Mouse (Mus musculus) limb, embryonic 15.5 days (tissue): ENCODE measurements around the gene Zdhhc1. TPM values are rescaled to one million over a fixed set of nuclear protein-coding genes. Genes with fewer than 3 reads are reported as not detected.

Source experiments
- ATAC-seq: fragments of 200-750 bp; cut with Nextera tagmentation; 2 replicates; pipeline ENCODE4 v1.8.0; 2017; ENCODE audit warnings: low read depth, moderate TSS enrichment; ENCODE audit not compliant: insufficient number of reproducible peaks, low FRiP score, low TSS enrichment
- H3K27ac ChIP-seq: fragments of 300-500 bp; sonication (generic); 2 replicates; pipeline ENCODE4 v1.5.1; 2015; ENCODE audit warnings: moderate library complexity, mild to moderate bottlenecking, inconsistent platforms
- H3K27me3 ChIP-seq: fragments of 300-500 bp; sonication (generic); 2 replicates; pipeline ENCODE4 v1.6.1; 2015; ENCODE audit warnings: inconsistent platforms
- H3K36me3 ChIP-seq: fragments of 300-500 bp; sonication (generic); 2 replicates; pipeline ENCODE4 v1.6.1; 2015; ENCODE audit warnings: inconsistent platforms
- H3K4me1 ChIP-seq: fragments of 300-500 bp; sonication (generic); 2 replicates; pipeline ENCODE4 v1.6.1; 2015; ENCODE audit warnings: inconsistent platforms
- H3K4me2 ChIP-seq: fragments of 300-500 bp; sonication (generic); 2 replicates; pipeline ENCODE4 v1.6.1; 2015; ENCODE audit warnings: mild to moderate bottlenecking, inconsistent platforms
- H3K4me3 ChIP-seq: fragments of 300-500 bp; sonication (generic); 2 replicates; pipeline ENCODE4 v1.5.1; 2015; ENCODE audit warnings: mild to moderate bottlenecking, inconsistent platforms
- H3K9ac ChIP-seq: fragments of 300-500 bp; sonication (generic); 2 replicates; pipeline ENCODE4 v1.6.1; 2015; ENCODE audit warnings: inconsistent platforms
- H3K9me3 ChIP-seq: fragments of 300-500 bp; sonication (generic); 2 replicates; pipeline ENCODE4 v1.6.1; 2016; ENCODE audit warnings: inconsistent platforms
- WGBS: fragments of 180-500 bp; shearing (Covaris S2); methylation state at CpG from one replicate; pipeline ENCODE4 v1.1.7; 2015; 5-methylcytosine and 5-hydroxymethylcytosine counted together
- polyA plus RNA-seq: library from polyadenylated mRNA; unstranded; fragments of >200 nt; fragmentation: Nextera tagmentation; extraction: Ambion mirVana; gene quantifications from 2 replicates; pipeline ENCODE4 v1.2.1, GENCODE M21; 2015

Zdhhc1 gene
- polyA plus RNA-seq, 1 experiment from 2014 or later, result 42.2 TPM

DNA sequence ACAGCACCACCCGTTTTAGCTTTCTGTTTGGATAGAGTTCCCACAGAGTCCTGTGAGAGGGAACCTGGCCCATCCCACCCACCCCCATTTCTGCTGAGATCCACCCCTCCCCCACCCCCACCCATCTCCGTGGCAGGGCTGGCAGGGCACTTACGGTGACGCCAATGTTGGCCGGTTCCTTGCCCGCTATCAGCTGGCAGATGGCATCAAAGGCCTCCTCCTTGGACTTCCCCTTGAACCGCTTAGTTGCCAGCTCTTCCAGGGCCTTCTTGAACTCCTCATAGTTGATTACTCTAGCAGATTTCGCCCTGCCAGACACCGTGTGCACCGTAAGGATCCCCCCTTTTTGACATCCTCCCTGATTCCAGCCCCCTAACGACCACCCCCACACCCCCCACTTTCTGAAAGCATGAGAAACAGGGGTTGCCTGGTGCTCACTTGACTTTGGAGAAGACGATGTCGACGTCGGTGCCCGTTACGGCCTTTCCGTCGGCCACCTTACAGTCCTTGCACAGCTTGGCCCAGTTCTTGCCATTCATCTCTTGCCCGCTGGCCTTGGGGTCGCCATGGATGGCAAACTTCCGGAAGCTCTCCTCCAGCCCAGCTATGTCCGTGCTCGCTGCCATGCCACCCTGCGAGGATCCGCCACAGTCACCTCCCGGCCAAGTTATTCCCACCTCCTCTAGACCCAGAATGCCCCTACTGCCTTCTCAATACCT is 28.5 kb downstream of the Zdhhc1 start:
- WGBS, result 89% methylated on average over 27 of the region's 27 CpGs
- Histone ChIP-seq H3K36me3 (0 out of 2 replicates have a peak, but pooled peaks cover 5% of the 10 kb centered on the region), H3K9me3 (no peaks in the 10 kb centered on the region), H3K27ac (no peak overlapping the region), H3K4me3 (no peak overlapping the region), H3K9ac (no peak overlapping the region), H3K27me3 (peaks cover 9% of the 10 kb centered on the region), H3K4me2 (no peak overlapping the region), H3K4me1 (peaks cover 41% of the 10 kb centered on the region)
- no peak for ATAC-seq

DNA sequence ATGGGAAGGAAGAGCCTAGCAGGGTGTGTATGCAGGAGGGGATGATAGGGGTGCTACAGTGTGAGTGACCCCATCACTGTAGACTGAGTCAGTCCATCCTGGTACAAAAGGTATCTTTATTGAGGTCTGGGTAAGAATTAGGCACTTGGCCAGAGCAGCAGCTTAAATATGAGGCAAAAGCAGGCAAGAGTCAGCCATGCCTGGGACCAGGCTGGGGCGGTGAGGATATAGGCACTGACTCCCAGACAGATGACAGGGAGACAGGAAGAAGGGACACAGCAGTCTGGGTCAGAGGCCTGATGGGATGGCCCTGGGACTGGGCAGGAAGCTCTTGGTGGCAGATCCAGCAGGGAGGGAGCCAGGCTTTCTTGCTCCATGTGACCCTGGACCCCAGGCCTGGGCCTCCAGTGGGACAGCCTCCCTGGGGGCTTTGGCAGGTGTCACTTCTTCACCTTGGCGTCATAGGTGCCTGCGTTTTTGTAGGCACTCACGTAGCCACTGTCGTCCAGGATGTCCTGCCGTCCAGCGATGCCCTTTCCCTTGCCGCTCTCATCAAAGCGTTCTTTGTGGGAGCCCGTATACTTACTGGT is 29.2 kb downstream of the Zdhhc1 start:
- no peak overlapping the region for H3K9ac ChIP-seq
- WGBS, result 88% methylated on average over 10 of the region's 10 CpGs
- no peaks in the 10 kb centered on the region for H3K9me3 ChIP-seq
- H3K27me3 ChIP-seq, result peaks cover 2% of the 10 kb centered on the region
- no peak for ATAC-seq
- H3K27ac ChIP-seq, result no peak overlapping the region
- no peak overlapping the region for H3K4me2 ChIP-seq
- no peak overlapping the region for H3K4me3 ChIP-seq
- H3K4me1 ChIP-seq, result peaks cover 40% of the 10 kb centered on the region
- H3K36me3 ChIP-seq, result 0 out of 2 replicates have a peak, but pooled peaks cover 5% of the 10 kb centered on the region

DNA sequence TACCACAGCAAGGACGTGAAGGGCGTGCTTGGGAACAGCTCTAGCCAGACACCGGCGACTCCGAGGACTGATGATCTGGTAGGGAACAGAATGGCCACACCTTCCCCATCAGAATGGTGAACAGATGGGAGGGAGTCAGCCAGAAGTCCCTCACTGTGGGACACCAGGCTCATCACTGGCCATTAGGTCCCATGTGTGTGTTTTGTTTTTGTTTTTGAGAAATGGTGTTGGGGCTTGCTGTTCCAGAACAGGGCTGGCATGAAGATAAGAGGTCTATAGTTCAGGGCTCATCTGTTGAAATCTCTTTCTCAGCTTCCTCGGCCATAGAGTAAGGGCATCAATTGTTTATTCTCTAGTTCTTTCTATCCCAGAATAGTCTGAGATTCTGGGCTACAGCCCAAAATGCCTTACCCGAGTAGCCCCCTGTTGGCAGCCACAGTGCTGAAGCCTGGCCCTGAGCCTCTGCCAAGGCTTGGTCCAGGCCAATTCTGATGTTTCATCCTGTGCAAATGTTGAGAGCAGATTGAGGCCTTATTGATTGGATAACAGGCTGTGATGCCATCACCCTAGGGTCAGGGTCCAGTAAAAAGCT is 29.9 kb downstream of the Zdhhc1 start:
- Histone ChIP-seq H3K27me3 (no peaks in the 10 kb centered on the region), H3K4me3 (no peak overlapping the region), H3K4me2 (no peak overlapping the region), H3K9ac (no peak overlapping the region), H3K27ac (no peak overlapping the region), H3K4me1 (peaks cover 36% of the 10 kb centered on the region), H3K36me3 (0 out of 2 replicates have a peak, but pooled peaks cover 5% of the 10 kb centered on the region), H3K9me3 (no peaks in the 10 kb centered on the region)
- ATAC-seq, result no peak
- WGBS, result 62% methylated on average over 7 of the region's 7 CpGs

DNA sequence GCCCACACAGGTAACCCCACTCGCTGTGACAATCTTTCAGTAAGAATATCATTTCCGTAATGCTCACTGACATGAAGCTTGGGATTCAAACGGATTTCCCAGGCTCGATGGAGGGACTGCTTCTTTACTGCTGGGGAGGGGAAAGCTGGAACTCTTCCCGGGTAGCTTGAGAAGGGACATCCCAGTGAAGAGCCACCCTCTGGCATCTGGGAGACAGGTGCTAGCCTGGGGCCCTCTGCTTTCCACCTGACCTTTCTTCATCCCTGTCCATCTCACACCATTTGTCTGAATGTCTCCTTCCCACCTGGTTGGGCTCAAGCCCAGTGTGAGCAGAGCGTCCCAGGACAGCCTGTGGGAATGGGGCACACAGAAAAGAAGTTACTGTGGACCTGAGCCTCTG is 30.5 kb downstream of the Zdhhc1 start:
- ATAC-seq, result no peak
- H3K27ac ChIP-seq, result no peak overlapping the region
- WGBS, result 76% methylated on average over 6 of the region's 6 CpGs
- 0 out of 2 replicates have a peak, but pooled peaks cover 5% of the 10 kb centered on the region for H3K36me3 ChIP-seq
- H3K9ac ChIP-seq, result no peak overlapping the region
- no peak overlapping the region for H3K4me3 ChIP-seq
- no peaks in the 10 kb centered on the region for H3K27me3 ChIP-seq
- H3K4me2 ChIP-seq, result no peak overlapping the region
- H3K9me3 ChIP-seq, result no peaks in the 10 kb centered on the region
- H3K4me1 ChIP-seq, result peaks cover 30% of the 10 kb centered on the region

DNA sequence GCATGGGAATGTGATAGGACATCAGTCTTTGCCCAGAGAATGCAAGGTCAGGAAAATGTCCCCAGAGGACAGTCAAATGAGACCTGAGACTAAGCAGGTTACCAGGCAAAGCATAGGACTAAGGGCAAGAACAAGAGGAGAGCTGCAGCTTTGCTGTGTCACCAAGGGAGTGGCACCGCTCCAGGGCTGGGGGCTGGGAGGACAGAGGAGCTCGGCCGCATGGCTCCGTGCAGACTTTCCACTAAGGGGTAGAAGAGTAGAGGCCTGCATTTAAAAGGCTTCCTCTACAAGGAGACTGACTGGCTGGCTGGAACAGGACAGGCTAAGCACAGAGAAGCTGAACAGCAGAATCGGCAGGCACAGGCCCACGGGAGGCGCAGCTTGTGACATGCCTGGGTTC is 32.1 kb downstream of the Zdhhc1 start:
- Histone ChIP-seq H3K36me3 (0 out of 2 replicates have a peak, but pooled peaks cover 5% of the 10 kb centered on the region), H3K27ac (no peak overlapping the region), H3K9me3 (no peaks in the 10 kb centered on the region), H3K4me1 (peaks cover 14% of the 10 kb centered on the region), H3K4me2 (no peak overlapping the region), H3K27me3 (no peaks in the 10 kb centered on the region), H3K4me3 (no peak overlapping the region), H3K9ac (no peak overlapping the region)
- whole genome bisulfite sequencing, result 68% methylated on average over 7 of the region's 7 CpGs
- no peak for ATAC-seq

DNA sequence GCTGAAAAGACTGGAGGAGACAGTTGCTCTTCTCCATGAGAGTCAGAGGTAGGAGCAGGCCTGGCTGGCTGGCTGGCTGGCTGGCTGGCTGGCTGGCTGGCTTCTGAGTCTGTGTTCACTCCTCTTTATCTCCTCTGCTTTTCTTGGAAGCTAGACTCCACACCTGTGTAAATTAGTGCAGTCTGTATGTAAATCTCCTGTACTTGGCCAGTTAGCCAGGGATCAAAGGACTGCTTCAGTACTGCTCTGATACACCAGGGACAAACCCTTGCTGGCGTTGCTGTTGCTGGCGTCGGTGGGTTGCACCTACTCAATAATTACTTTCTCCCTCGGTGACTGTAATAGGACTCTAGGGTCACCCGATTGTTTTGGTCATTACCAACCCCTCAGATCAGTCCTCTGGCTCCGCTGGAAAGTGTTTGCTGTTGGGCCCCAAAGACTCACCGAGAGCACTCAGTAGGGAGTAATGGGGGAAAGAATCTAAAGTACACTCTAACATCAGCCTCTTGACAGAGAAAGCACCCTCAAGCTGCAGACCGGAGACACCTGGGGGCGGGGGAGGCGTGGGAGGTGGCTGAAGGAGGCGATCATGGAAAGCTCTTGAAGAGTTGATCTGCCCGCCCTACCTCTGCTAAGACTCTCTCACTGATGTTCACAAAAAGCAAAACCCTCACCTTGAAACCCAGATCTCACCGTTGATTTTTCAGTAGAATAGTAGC is 35.5 kb downstream of the Zdhhc1 start:
- no peaks in the 10 kb centered on the region for H3K4me1 ChIP-seq
- H3K9ac ChIP-seq, result no peak overlapping the region
- H3K4me2 ChIP-seq, result no peak overlapping the region
- H3K27me3 ChIP-seq, result no peaks in the 10 kb centered on the region
- no peaks in the 10 kb centered on the region for H3K36me3 ChIP-seq
- H3K27ac ChIP-seq, result no peak overlapping the region
- H3K9me3 ChIP-seq, result no peaks in the 10 kb centered on the region
- no peak for ATAC-seq
- no peak overlapping the region for H3K4me3 ChIP-seq
- 44% methylated on average over 13 of the region's 13 CpGs for WGBS

DNA sequence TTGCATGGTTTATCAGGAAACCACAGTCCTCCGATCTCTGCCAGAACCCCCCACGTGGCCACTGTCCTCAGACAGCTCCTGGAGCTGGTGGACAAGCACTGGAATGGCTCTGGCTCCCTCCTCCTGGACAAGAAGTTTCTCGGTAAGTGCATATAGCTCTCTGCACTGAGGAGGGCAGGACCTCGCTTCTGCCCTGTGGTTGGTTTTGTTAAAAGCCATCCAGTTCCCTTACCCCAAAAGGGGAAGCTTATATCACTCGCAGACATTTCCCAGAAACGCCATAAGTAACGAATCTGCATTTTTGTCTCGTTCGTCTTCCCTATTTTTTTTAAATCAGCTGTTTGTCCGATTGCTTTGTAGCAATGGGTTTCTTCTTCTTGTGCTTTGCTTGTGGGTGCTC is 41.5 kb downstream of the Zdhhc1 start:
- WGBS, result 56% methylated on average over 10 of the region's 10 CpGs
- no peak for ATAC-seq

DNA sequence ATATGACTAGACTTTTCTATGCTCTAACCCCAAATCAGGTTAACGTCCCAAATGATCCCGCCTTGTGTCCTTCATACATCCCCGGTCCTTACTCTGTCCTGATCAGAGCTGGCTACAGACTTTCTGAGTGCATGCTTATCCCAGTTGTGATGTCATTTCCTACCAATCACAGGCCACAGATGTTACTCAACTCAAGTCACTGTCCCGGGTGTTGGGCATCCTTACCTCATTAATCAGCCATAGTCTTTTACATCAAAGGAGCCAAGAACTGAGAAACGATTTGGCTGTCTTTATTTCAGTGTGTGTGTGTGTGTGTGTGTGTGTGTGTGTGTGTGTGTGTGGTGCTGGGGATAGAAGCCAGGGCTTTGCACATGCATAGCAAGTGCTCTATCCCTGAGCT is 42.6 kb downstream of the Zdhhc1 start:
- Histone ChIP-seq H3K9me3 (no peaks in the 10 kb centered on the region), H3K4me3 (no peak overlapping the region), H3K9ac (no peak overlapping the region), H3K27me3 (no peaks in the 10 kb centered on the region), H3K4me2 (no peak overlapping the region), H3K36me3 (no peaks in the 10 kb centered on the region), H3K4me1 (no peaks in the 10 kb centered on the region), H3K27ac (no peak overlapping the region)
- no peak for ATAC-seq
- WGBS, result 57% methylated on average over 5 of the region's 5 CpGs

More for the DNA sequence above, 41.5 kb downstream of the Zdhhc1 start:
- H3K9me3 ChIP-seq, result no peaks in the 10 kb centered on the region
- no peak overlapping the region for H3K27ac ChIP-seq
- H3K4me2 ChIP-seq, result no peak overlapping the region
- H3K9ac ChIP-seq, result no peak overlapping the region
- H3K4me3 ChIP-seq, result no peak overlapping the region
- H3K27me3 ChIP-seq, result no peaks in the 10 kb centered on the region
- no peaks in the 10 kb centered on the region for H3K4me1 ChIP-seq
- H3K36me3 ChIP-seq, result no peaks in the 10 kb centered on the region

DNA sequence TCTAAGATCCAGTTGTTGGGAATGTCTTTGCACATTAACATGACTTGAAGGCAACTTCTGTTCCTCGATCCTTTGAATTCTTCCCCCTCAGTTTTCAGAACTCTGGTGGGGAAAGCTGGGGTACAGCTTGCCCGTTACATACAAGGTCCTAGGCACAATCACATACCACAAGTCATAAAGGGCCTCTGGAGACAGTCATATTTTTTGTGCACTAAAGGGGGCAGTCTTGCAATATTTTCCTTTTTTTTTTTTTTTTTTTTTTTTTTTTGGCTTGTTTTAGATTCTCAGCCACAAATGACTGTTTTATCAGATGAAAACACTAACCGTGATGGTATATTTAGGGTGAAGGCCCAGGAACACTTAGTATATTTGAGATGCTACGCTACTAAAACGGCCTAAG is 43.4 kb downstream of the Zdhhc1 start:
- 64% methylated on average over 5 of the region's 5 CpGs for WGBS
- no peaks in the 10 kb centered on the region for H3K27me3 ChIP-seq
- H3K36me3 ChIP-seq, result no peaks in the 10 kb centered on the region
- H3K4me1 ChIP-seq, result no peaks in the 10 kb centered on the region
- no peak overlapping the region for H3K4me3 ChIP-seq
- H3K27ac ChIP-seq, result no peak overlapping the region
- no peak overlapping the region for H3K4me2 ChIP-seq
- H3K9me3 ChIP-seq, result no peaks in the 10 kb centered on the region
- no peak for ATAC-seq
- no peak overlapping the region for H3K9ac ChIP-seq

DNA sequence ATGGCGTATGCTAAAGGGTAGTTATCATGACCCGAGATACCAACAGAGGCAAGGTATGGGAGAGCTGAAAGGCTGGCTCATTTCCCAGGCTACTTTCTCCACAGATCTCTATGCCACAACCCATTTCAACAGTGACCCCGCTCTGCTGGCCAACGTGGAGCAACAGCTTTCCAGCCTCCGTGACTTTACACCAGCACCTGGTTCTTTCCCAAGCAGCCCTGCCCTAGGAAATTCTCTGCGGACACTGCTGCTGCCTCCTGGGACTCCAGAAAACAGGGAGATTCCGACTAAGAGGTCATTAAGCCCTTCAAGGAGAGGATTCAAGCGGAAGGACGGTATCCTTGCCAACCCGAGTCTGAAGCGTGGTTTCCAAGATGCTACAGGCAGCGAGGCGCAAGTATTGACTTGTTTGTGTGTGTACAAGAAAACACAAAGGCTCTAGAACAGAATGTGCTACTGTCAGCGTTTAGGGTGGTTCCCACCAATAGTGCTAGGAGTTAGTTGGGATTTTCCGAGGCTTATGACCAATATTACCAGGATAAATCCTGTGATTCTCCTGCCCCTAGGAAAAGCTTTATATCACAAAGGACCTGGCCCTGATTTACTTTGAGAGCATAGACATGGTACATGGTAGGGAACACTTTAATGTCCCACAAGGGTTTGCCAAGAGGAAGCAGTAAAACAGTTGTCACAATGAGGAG is 44.6 kb downstream of the Zdhhc1 start:
- no peak overlapping the region for H3K4me3 ChIP-seq
- H3K27me3 ChIP-seq, result no peaks in the 10 kb centered on the region
- no peaks in the 10 kb centered on the region for H3K4me1 ChIP-seq
- ATAC-seq, result no peak
- WGBS, result 63% methylated on average over 15 of the region's 15 CpGs
- H3K9ac ChIP-seq, result no peak overlapping the region
- no peaks in the 10 kb centered on the region for H3K9me3 ChIP-seq
- H3K36me3 ChIP-seq, result no peaks in the 10 kb centered on the region
- H3K4me2 ChIP-seq, result no peak overlapping the region
- H3K27ac ChIP-seq, result no peak overlapping the region

DNA sequence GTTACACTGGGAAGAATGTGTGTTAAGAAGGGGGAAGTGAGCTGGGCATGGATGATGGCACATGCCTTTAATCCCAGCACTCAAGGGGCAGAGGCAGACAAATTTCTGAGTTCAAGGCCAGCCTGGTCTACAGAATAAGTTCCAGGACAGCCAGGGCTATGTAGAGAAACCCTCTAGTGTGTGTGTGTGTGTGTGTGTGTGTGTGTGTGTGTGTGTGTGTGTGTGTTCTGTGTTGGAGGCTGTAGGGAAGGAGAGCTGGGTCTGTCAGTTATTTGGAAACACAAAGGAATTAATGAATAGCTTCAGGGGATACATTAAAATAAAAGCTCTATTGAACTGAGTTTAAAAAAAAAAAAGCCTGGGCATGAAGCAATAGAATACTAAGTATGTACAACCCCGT is 45.7 kb downstream of the Zdhhc1 start:
- Histone ChIP-seq H3K36me3 (no peaks in the 10 kb centered on the region), H3K4me2 (no peak overlapping the region), H3K27me3 (no peaks in the 10 kb centered on the region), H3K4me3 (no peak overlapping the region), H3K9ac (no peak overlapping the region), H3K27ac (no peak overlapping the region), H3K9me3 (no peaks in the 10 kb centered on the region), H3K4me1 (no peaks in the 10 kb centered on the region)
- ATAC-seq, result no peak
- WGBS, result 53% methylated on average over 1 of the region's 1 CpGs
